Mouse (Mus musculus) hindbrain, embryonic 16.5 days (tissue): ENCODE data around the gene Prlr. TPM values are rescaled to one million over a fixed set of nuclear protein-coding genes. Genes with fewer than 3 reads are reported as not detected.

Source experiments
- ATAC-seq: fragments of 200-750 bp; cut with Nextera tagmentation; 2 replicates; pipeline ENCODE4 v1.8.0; 2017; ENCODE audit warnings: moderate TSS enrichment, moderate library complexity
- H3K27ac ChIP-seq: fragments of 300-500 bp; sonication (generic); 2 replicates; pipeline ENCODE4 v1.5.1; 2014; ENCODE audit warnings: low read depth, mild to moderate bottlenecking, control low read depth, low read length, moderate library complexity
- H3K27me3 ChIP-seq: fragments of 300-500 bp; sonication (generic); replicated peaks from 2 replicates; pipeline ENCODE4 v1.6.1; 2014; ENCODE audit warnings: low read length; ENCODE audit not compliant: control insufficient read depth, insufficient read depth
- H3K36me3 ChIP-seq: fragments of 300-500 bp; sonication (generic); 2 replicates; pipeline ENCODE4 v1.6.1; 2014; ENCODE audit warnings: mild to moderate bottlenecking, low read length, moderate library complexity, mixed read lengths; ENCODE audit not compliant: control insufficient read depth, insufficient read depth
- H3K4me1 ChIP-seq: fragments of 300-500 bp; sonication (generic); 2 replicates; pipeline ENCODE4 v1.6.1; 2014; ENCODE audit warnings: low read depth, low read length; ENCODE audit not compliant: control insufficient read depth, insufficient read depth
- H3K4me2 ChIP-seq: fragments of 300-500 bp; sonication (generic); 2 replicates; pipeline ENCODE4 v1.6.1; 2014; ENCODE audit warnings: mild to moderate bottlenecking, low read length, control low read depth, moderate library complexity
- H3K4me3 ChIP-seq: fragments of 300-500 bp; sonication (generic); 2 replicates; pipeline ENCODE4 v1.5.1; 2014; ENCODE audit warnings: mild to moderate bottlenecking, low read length, control low read depth, moderate library complexity
- H3K9ac ChIP-seq: fragments of 300-500 bp; sonication (generic); 2 replicates; pipeline ENCODE4 v1.6.1; 2014; ENCODE audit warnings: low read depth, mild to moderate bottlenecking, control low read depth, low read length, moderate library complexity
- H3K9me3 ChIP-seq: fragments of 300-500 bp; sonication (generic); 2 replicates; pipeline ENCODE4 v1.6.1; 2014; ENCODE audit warnings: mild to moderate bottlenecking, low read length, moderate library complexity; ENCODE audit not compliant: control insufficient read depth
- WGBS: fragments of 180-500 bp; shearing (Covaris S2); extraction: QIAGEN DNeasy Blood & Tissue Kit; methylation state at CpG from one replicate; pipeline ENCODE4 v1.1.7; 2014; 5-methylcytosine and 5-hydroxymethylcytosine counted together
- polyA plus RNA-seq: library from polyadenylated mRNA; unstranded; fragments of >200 nt; fragmentation: Nextera tagmentation; extraction: Ambion mirVana; gene quantifications from 2 replicates; pipeline ENCODE4 v1.2.1, GENCODE M21; 2015

Prlr gene
- polyA plus RNA-seq, 1 experiment from 2014 or later = 2.8 TPM

DNA sequence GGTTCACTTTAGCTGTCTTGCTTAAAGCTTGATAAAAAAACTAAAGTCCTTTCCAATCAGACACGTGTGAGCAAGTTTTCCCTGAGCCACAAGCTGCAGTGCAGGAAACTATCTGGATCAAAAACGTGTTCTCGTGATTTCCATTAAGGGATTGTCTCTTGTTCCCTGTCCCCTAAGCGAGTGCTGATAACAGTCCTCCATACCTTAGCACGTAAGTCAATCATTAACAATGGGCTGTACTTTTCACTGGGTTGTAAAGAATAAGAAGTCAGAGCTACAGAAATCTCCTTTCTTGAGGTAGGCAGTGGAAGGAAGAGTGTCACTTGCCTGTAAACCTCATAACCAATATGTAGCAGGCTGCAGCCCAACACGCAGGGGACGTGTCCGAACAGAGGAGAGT, 38.7 kb downstream of the Prlr start:
- 83% methylated on average over 8 of the region's 8 CpGs for WGBS
- Histone ChIP-seq H3K36me3 (no peaks in the 10 kb centered on the region), H3K27me3 (no peaks in the 10 kb centered on the region), H3K4me3 (no peak overlapping the region), H3K4me2 (no peak overlapping the region), H3K4me1 (no peaks in the 10 kb centered on the region), H3K9ac (no peak overlapping the region), H3K9me3 (no peaks in the 10 kb centered on the region), H3K27ac (no peak overlapping the region)
- no peak for ATAC-seq

DNA sequence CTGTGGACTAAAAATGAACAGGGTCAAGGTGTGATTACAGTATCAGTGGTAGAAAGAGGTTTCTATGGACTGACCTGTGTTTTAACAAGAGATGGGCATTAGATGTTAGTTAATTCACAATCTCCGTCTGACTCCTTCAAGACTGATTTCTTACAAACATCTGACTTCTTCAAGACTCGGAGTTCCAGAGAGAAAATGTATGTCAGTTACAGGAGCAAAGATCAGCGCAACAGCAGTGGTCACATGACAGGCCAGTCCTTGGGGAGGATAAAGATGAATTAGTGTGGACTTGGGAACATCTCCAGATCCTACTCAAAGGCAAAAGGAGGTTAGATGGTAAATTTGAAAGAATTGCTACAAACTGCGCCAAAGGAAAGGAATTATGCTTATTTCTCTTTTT, 39.2 kb downstream of the Prlr start:
- Histone ChIP-seq H3K36me3 (no peaks in the 10 kb centered on the region), H3K27me3 (no peaks in the 10 kb centered on the region), H3K9ac (no peak overlapping the region), H3K9me3 (no peaks in the 10 kb centered on the region), H3K4me2 (no peak overlapping the region), H3K4me1 (no peaks in the 10 kb centered on the region), H3K27ac (no peak overlapping the region), H3K4me3 (no peak overlapping the region)
- ATAC-seq = no peak
- 94% methylated on average over 4 of the region's 4 CpGs for WGBS

DNA sequence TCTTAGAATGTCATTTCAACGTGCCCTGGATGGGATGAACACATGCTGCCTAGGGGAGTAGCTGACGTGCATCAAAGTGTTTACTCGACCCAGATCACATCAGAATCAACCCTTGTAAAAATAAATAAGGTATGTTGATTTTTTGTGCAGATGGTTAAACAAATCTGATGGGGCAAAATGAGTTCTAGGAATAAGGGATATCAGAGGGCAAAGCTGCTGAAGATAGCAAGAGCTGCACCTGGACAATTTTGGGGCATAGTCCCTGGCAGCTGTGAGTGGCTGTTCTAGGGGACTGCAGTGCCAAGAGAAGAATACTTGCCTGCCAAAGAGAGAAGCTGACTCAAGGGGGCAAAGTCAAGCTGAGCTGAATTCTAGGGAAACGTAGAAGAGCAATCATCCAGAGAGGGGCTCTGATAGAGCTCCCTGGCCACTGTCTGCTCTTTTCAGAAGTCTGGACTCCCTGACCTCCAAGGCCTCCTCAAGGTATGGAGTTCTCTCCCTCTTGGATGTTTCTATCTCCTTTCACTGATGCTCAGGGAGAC, 46.6 kb downstream of the Prlr start:
- Histone ChIP-seq H3K9me3 (no peaks in the 10 kb centered on the region), H3K4me1 (no peaks in the 10 kb centered on the region), H3K4me3 (no peak overlapping the region), H3K36me3 (no peaks in the 10 kb centered on the region), H3K27ac (no peak overlapping the region), H3K9ac (no peak overlapping the region), H3K4me2 (no peak overlapping the region), H3K27me3 (no peaks in the 10 kb centered on the region)
- ATAC-seq = no peak
- WGBS = 82% methylated on average over 4 of the region's 4 CpGs

DNA sequence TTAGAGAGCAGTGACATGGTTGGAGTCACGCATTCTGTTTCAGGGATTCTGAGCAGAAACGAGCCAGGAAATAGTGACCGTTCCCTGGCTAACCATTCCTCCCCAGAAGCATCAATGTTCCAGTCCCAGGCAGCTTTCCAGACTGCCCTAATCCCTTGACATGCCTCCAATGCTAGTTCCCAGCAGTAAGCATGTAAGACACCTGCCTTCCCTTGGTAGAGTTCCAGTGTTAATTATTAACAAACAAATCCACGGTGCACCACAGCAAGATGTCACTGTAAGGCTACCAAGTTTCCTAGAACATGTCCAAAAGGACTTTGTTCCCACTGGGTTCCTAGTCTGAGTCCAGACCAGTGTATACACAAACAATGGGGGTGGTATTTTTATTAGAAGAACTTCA, 48.7 kb downstream of the Prlr start:
- Histone ChIP-seq H3K27ac (no peak overlapping the region), H3K4me1 (no peaks in the 10 kb centered on the region), H3K27me3 (no peaks in the 10 kb centered on the region), H3K9me3 (no peaks in the 10 kb centered on the region), H3K36me3 (no peaks in the 10 kb centered on the region), H3K4me2 (no peak overlapping the region), H3K4me3 (no peak overlapping the region), H3K9ac (no peak overlapping the region)
- WGBS = 80% methylated on average over 4 of the region's 4 CpGs
- no peak for ATAC-seq

DNA sequence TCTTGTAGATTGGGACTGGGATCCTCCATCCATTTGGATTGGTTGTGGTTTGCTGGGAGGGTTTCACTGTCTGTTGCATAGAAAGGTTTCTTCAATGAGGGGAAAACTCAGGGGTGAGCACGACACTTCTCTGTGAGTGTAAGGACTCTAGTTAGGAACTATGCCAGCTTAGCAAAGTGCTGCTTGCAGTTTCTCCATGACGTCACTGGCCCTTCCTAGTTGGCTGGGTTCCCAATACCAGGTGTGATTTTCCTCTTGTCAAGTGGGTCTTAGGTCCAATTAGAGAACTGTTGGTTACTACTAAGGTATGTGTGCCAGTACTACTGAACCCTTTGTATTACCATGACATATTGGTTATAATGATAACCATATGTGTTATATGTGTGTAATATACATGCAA, 51.6 kb downstream of the Prlr start:
- no peak for ATAC-seq
- Histone ChIP-seq H3K9me3 (no peaks in the 10 kb centered on the region), H3K27ac (no peak overlapping the region), H3K36me3 (no peaks in the 10 kb centered on the region), H3K4me1 (no peaks in the 10 kb centered on the region), H3K4me2 (no peak overlapping the region), H3K27me3 (no peaks in the 10 kb centered on the region), H3K9ac (no peak overlapping the region), H3K4me3 (no peak overlapping the region)
- 80% methylated on average over 2 of the region's 2 CpGs for WGBS

DNA sequence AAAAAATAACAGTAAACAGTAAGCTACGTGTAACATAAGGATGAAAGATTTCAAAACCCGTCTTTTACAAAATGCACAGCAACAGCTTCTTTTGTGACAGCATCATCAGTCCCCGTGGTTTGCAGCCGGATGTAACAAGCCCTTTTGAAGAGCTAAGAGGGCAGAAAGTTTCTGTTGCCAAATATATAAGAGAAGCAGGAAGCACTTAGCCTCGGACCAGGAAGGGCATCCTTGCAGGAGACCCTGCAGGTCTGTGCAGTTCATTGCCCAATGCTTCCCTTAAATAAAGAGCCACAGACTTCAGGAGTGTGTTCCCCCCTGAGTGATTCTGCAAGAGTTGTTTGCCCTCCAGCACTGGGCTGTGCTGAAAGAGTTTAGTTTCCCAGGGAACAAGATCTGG, 58.9 kb downstream of the Prlr start:
- H3K4me1 ChIP-seq = no peaks in the 10 kb centered on the region
- ATAC-seq = no peak
- H3K27ac ChIP-seq = no peak overlapping the region
- H3K27me3 ChIP-seq = no peaks in the 10 kb centered on the region
- H3K4me2 ChIP-seq = no peak overlapping the region
- WGBS = 92% methylated on average over 5 of the region's 5 CpGs
- H3K4me3 ChIP-seq = no peak overlapping the region
- H3K9me3 ChIP-seq = no peaks in the 10 kb centered on the region
- H3K36me3 ChIP-seq = no peaks in the 10 kb centered on the region
- H3K9ac ChIP-seq = no peak overlapping the region

DNA sequence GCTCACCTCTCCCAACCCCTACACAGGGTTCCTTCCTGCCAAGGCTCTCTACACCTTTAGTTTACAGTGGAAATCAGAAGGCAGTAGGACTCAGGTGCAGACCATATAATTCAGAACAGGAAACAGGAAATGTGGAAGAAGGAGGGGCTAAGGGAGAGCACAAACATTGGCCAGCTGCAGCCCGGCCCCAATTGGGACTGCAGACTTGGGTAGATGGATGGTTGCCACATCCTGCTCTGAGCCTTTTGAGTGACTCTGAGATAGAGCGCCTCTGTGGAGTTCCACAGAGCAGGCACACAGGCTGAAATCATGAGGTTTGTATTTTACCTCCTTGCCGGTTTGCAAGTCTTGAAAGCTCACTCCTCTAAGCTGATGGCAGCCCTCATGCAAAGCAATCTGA, 59.8 kb downstream of the Prlr start:
- Histone ChIP-seq H3K9me3 (no peaks in the 10 kb centered on the region), H3K4me2 (no peak overlapping the region), H3K4me1 (no peaks in the 10 kb centered on the region), H3K9ac (no peak overlapping the region), H3K27me3 (no peaks in the 10 kb centered on the region), H3K36me3 (no peaks in the 10 kb centered on the region), H3K4me3 (no peak overlapping the region), H3K27ac (no peak overlapping the region)
- ATAC-seq = no peak
- WGBS = 83% methylated on average over 3 of the region's 3 CpGs

DNA sequence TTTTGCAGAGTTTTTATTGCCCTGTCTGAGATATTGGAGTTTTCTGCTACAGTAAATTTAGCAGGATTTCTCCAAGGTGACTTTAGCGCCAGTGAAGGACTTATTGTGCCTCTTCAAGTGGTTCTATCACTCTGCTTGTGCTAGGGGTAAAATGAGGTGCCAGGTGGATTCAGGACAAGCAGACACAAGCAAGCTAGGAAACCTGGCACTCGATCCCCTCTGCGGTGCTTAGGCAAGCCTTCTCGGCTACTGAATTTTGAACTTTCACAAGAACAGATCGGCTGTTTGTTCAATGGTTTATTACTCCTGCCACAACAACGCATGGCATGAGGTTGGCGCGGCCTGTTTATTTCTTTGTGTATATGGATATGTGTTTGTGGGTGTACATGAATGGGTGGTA, 61.4 kb downstream of the Prlr start:
- no peaks in the 10 kb centered on the region for H3K4me1 ChIP-seq
- H3K27me3 ChIP-seq = no peaks in the 10 kb centered on the region
- WGBS = 96% methylated on average over 8 of the region's 8 CpGs
- no peak for ATAC-seq
- no peak overlapping the region for H3K27ac ChIP-seq
- no peaks in the 10 kb centered on the region for H3K36me3 ChIP-seq
- H3K4me2 ChIP-seq = no peak overlapping the region
- no peak overlapping the region for H3K9ac ChIP-seq
- no peak overlapping the region for H3K4me3 ChIP-seq
- H3K9me3 ChIP-seq = no peaks in the 10 kb centered on the region

DNA sequence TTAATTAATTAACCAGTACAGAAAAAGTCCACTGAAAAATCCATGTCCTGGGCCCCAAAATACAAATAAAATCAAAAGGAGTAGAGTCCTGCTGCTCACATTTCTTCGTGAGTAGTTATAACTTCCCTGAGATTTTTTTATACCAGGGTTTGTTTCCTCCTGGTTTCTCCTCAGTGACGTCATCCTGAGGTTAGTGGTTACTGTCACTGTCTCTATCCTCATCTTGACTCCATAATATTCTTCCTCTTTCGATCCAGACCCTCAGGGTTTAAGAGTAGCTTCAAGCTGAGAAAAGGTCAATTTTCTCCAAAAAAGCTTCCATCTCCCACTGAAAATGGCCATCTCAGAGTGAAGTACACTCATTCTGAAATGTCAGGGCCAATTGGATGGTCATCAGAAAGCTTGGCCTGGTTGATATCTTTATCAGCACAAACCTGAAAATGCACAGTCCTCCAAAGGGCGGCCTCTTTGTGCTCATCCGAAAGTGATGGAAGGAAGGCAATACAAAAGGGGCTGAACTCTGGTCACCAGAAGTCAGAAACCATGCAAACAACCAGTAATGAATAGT, 63.3 kb downstream of the Prlr start:
- H3K36me3 ChIP-seq = no peaks in the 10 kb centered on the region

DNA sequence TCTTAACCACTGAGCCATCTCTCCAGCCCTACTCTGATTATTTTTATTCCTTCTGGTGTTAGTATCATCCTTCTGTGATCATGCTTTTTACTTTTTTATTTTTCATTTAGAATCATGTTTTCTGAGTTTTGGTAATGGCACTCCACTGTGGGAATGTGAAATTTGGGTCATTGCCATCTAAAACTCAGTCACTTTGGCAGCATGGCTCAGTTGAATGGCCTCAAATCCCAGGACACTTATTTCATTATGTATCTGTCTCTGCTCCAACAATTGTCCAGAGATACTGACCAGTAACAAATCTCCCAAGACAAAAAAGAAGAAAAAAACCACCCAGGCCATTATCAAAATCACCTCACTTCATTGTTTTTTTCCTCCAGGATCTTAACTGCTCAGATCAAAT, 65.2 kb downstream of the Prlr start:
- no peak for ATAC-seq
- Histone ChIP-seq H3K4me1 (no peaks in the 10 kb centered on the region), H3K27me3 (no peaks in the 10 kb centered on the region)

More for the DNA sequence above, 63.3 kb downstream of the Prlr start:
- Histone ChIP-seq H3K4me2 (no peak overlapping the region), H3K9ac (no peak overlapping the region), H3K27me3 (no peaks in the 10 kb centered on the region), H3K9me3 (no peaks in the 10 kb centered on the region), H3K27ac (no peak overlapping the region), H3K4me1 (no peaks in the 10 kb centered on the region), H3K4me3 (no peak overlapping the region)
- ATAC-seq = no peak
- 84% methylated on average over 5 of the region's 5 CpGs for WGBS

More for the DNA sequence above, 65.2 kb downstream of the Prlr start:
- Histone ChIP-seq H3K4me3 (no peak overlapping the region), H3K27ac (no peak overlapping the region), H3K9me3 (no peaks in the 10 kb centered on the region), H3K4me2 (no peak overlapping the region), H3K9ac (no peak overlapping the region), H3K36me3 (no peaks in the 10 kb centered on the region)
